Mouse (Mus musculus) testis, postnatal 10 days (tissue): ENCODE results near the gene Gpr45.
"Not testable (repeated sequence)": the region's sequence is repeated elsewhere in the genome, so short reads cannot be mapped to it uniquely, and the experiment has no call there.

Experiments used
- DNase-seq: peaks from one replicate; pipeline ENCODE4 v3.0.0; 2021; ENCODE audit warnings: low spot score

The Gpr45 gene

DNA sequence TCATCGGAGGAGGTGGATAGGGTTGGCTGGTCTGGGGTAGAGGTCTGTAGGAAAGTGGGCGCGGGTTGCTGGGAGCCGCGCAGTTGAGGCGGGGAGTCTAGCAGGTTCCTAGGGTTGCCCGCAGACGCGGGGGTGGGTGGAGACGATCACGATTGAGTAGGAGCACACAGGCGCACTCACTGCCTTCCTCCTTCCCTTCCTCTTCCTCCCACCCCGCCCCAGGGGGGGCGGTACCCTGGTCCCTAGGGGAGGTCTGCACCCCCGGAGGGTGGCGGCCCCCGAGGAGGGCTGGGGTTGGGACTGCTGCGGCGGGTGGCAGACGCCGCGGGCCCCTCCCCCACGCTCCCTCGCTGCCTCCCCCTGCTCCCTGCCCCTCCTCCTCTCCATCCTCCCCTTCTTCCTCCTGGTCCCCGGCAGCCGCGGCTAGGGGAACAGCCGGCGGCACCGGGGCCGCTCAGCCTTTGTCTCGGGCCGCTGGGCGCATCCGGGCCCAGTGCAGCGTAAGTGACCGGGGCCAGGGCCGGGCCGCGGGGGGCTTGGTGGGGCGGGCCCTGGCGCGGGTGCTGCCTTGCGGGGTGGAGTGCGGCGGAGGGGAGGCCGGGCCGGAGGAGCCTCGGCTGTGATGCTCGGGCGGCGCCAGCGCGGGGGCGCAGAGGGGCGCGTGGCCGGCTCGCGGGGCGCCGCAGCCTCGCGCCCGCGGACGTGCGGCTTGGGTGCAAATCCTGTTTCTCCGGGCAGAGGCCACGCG lies at the start of gene Gpr45:
TSS of gene Gpr45 (plus strand) at position 139 of the 748 bp plus-strand sequence.
- DNase-seq = peak; percentile 52

DNA sequence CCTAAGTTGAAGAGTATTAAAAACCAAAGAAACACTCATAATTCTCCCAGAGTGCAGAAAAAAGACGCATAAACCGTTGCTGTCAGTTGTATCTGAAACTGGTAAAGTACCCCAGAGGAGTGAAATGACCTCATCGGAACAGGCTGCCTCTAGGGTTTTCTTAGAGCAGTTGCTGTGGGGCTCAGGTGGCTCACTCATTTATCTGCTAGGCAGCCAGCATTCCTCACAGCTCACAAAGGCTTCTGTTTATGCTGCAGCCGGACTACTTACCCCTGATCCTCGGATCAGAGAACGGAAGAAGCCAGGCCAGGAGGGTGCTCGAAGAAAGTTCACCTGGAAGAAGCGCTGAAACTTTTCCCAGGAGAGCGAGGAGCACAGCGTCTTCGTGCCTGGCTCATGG lies 47.5 kb upstream of the Gpr45 start:
- no peak for DNase-seq

DNA sequence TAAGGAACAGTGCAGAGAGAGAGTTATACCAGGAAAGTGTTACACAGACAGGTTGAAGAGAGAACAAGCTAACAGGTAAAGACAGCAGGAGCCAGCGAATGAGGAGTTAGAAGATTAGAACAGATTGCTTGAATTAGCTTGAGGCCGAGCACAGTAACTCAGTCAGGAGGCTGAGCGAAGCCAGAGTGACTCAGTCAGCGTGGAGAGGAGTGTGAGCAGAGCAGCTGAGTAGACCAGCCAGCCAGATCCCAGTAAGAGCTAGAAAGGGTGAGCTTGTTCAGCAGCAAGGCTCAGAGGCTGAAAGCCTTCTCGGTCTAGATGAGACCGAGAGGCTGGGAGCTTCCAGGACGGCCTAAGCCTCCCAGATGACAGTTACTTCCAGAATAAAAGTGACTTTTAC lies 46.0 kb upstream of the Gpr45 start:
- DNase-seq = no peak

DNA sequence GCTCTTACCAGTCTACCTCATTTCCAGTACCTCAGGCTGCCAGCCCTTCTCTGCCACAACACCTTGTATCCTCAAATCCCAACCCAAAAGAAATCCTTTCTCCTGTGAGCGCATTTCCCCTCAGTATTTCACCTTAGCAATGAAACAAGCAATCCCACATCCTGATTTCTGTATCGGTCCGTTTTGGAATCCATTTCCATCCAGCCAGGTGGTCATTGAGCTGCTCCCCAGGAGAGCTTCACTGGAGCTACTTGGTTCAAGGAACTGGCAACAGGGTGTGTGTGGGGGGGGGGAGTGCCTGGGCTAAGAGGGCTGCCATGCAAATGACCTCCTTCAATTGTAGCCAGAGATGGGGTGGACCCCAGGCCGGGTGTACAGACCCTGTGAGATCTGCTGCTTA lies 45.5 kb upstream of the Gpr45 start:
- DNase-seq = no peak

DNA sequence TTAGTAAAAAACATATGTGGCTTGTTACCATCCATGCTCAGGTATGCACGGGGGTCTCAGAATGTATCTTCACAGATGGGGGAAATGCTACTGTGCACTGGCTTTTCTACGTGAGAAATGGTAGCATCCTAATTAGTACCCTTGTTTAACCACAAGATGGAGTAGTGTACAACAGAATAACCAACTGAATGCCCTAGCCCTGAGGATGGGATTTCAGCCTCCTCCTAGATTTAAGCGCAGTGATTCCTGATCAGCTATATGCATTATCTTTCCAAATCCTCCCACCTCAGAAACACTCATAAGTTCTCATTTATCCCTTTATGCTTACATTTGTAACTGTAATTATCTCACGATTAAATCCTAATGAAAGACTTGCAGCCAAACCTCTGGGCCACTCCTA lies 37.6 kb upstream of the Gpr45 start:
- DNase-seq = no peak

DNA sequence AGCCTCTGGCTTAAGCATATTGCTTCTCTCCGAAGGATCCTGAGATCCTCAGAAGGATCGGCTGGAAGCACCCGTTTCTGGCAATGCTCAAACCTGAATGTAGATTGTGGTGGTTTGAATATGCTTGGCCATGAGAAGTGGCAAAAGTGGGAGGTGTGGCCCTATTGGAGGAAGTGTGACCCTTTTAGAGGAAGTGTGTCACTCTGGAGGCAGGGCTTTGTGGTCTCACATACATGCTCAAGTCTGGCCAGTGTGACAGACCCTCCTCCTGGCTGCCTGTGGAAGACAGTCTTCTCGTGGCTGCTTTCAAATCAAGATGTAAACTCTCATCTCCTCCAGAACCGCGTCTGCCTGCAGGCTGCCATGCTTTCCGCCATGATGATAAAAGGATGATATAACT lies 36.0 kb upstream of the Gpr45 start:
- DNase-seq = no peak

DNA sequence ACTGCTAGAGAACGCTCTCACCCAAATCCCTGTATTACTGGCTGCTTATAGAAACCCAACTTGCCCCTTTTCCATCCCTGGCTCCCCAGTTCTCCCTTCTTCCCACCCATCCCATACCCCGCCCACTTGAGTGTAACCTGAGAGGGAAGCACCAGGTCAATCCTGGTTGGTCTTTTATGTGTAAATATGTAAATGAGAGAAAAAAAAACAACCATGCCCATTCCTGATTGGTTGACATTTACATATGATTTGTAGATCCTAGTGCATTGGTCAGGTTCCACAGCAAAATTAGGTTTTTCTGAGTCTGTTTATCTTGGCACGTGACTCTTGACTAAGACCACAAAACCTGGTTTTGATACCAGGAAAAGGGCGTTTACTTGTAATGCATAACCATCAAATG lies 34.8 kb upstream of the Gpr45 start:
- DNase-seq = no peak

DNA sequence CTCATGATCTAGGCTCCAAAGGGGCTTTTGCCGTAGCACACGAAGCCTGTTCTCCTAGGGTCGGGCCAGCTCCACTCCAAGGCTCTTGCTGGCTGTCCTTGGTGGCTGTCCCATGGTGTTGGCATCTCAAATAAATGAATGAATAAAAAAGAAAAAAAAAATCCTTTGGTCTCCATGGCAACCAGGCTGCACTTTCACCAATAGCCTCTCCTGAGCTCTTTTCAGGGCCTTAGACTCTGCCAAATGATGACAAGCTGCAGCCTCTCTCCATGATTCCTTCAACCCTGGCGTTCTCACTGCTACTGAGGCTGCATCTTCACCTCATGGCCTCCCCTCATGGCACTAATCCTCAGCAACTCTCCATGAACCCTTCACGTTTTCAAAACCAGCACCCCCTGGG lies 28.7 kb upstream of the Gpr45 start:
- DNase-seq = no peak

DNA sequence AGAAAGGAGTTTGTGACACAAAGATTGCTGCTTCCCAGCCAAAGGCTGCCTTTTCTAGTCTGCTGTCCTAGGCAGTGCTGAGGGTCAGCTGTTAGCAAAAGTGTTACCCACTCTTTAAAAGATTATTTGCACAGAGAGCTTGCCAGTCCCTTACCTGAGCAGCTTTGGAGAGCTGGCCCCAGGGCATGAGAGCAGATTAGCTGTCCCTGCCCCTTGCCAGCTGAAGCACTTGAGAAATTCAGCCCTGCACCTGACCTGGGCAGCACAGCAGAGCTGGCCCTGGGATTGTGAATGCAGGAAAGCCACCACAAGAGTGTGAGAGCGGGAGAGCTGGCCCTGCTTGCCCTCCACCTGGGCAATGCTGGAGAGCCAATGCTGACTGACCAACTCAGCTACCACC lies 19.1 kb upstream of the Gpr45 start:
- DNase-seq = no peak

DNA sequence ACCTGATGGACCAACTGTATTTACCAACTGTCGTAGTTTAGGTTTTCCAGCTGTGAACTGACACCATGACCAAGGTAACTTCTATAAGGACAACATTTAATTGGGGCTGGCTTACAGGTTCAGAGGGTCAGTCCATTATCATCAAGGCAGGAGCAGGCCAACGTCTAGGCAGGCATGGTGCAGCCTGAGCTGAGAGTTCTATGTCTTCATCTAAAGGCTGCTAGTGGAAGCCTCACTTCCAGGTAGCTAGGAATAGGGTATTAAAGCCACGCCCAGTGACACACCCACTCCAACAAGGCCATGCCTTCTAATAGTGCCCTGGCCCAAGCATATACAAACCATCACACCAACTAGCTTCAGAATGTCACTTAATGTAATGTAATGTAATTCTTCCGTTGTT lies 4.2 kb upstream of the Gpr45 start:
- no peak for DNase-seq

DNA sequence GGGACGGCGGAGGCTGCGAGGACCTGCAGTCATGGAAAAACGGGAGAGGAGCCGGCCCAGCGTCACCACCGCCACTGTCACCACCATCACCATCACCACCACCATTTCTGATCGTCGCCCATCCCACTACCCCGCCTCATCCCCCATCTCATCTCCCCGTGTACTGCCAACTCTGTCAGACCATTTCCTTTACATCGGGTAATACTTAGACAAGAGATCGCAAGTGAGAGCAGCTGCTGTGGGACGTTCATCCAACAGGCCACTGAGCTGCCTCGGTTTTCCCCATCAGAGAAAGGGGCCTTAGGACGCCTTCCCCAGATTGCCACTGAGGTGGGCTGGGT lies 780 bp downstream of the Gpr45 start:
- no peak for DNase-seq

DNA sequence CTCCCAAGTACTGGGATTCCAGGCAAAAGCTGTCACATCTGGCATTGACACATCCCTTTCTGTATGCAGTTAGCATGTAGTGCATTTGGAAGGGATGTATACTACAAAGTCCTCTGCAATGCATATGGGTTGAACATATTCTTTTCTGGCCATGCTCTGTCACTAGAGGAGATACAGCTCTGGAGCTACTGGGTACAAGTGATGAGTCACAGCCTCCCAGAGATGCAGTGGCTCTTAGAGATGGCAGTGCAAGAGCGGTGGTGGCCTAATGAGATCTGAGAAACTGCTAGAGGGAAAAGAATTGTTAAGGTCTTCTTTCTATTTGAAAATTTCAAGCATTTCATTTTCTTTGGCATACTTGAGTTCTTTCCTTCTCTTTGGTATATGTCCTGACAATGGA lies 4.2 kb downstream of the Gpr45 start:
- DNase-seq = no peak

DNA sequence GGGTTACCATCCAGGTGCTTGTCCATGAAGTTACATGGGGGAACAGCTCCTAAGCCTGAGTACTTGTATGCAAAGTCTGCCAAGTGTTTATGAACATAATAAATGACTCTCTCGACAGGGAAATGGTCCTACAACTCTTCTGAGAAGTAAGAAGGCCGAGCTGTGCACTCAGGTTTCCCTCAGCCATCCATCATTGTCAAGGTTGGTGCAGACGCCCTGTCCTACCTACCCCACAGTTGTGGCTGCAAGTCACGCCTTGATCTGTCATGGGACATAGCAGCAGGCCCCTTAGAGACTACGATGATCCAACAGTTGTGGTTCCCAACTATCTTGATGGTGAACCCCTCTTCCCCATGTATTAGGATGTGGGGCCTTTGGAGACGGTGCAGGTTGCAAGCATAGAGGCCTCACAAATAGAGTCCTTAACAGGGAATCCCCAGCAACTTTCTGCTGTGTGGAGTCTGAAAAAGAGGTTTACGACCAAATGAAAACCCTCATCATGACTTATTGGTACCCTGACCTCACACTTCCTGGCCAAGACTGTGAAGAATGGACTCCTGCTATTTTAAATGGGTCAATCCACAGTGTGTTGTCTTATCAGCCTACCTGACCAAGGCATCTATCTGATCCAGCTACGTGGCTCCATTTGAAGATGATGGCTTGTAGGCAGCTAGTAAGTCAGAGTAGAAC lies 30.6 kb downstream of the Gpr45 start:
- DNase-seq = no peak

DNA sequence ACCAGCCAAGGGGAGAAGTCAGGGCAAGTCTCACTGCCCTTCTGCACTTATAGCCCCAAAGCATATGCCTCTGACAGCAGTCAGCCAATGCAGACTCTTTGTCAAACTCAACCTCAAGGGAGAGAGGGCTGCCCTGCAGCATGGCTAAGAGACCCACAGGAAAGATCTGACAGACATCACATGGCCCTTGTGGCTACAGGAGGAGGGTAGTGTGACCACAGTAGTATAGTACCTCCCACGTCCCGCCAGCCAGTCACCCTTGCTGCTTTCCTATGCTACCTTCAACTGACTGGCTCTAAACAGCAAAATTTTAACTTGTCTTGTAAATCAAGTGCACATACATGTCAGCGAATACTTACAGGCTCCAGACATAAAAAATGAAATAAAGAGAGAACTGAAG lies 31.4 kb downstream of the Gpr45 start:
- no peak for DNase-seq

DNA sequence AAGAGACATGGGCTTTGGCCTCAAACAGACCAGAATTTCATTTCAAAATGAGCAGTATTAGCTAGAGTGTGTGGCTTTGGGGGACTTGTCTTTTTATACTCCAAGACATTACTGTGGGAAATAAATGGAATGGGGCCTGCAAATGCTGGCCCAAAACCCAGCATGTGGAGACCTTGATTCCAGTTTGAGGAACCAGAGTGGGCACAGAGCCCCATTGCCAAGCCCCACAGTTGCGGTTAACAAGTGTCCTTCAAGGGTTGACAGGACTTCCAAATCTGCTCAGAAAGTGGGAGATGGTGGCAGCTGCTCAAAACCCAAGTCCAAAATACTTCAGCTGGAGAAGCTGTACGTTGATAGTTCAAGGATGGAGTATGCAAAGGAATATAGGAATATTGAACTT lies 36.3 kb downstream of the Gpr45 start:
- no peak for DNase-seq

DNA sequence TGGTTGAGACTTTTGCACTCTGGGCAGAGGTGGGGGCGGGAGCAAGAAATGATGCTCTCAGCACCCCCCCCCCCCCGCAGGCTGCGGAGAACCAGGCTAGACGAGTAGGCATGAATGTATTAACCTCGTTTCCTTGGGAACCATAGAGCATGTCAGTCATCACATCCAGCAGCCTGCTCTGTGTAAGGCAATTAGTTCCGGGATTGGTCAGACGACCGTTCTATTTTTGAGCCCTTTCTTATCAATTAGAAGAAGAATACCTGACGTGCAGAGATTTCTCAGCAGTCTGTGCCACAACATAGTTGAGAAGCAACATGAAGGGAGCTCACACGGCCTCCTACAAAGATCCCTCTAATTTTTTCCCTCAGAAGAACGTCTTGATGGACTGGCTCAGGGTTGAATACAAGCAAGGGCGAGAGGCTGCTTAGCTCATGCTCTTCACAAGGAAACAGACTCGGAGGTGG lies 53.4 kb downstream of the Gpr45 start:
- DNase-seq = no peak

DNA sequence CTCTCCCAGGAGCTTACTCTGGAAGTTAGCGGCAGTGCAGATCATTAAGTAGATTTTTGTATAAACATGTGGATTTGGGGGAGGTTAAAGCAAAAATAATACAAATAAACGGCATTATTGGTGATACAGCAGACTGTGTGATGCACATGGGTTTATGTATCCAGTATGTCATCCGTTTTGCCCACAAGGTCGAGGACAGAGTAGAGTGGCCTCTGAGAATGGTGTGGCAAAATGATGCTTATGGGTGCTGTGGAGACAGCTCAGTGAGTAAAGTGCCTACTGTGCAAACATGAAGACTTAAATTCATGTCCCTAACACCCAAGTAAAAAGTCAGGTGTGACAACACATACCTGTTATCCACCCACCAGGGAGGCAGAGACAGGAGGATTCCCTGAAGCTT lies 53.9 kb downstream of the Gpr45 start:
- DNase-seq = no peak

DNA sequence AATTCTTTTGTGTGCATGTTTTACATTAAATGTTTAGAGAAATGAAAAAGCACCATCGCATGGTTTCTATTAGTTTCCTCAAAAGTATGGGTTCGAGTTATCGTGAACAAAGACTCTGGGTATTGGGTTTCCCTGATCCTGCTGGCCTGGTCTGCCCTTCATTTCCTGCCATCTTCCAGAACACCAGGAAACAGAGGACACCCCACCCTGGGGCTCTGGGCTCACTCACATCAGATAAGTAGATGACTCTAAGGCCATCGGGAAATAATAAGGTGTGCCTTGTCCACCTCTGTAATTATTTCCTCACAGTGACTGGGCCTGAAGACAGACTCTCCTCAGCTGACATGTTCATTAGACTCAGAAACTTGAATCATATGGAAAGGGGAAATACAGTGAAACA lies 57.8 kb downstream of the Gpr45 start:
- no peak for DNase-seq

DNA sequence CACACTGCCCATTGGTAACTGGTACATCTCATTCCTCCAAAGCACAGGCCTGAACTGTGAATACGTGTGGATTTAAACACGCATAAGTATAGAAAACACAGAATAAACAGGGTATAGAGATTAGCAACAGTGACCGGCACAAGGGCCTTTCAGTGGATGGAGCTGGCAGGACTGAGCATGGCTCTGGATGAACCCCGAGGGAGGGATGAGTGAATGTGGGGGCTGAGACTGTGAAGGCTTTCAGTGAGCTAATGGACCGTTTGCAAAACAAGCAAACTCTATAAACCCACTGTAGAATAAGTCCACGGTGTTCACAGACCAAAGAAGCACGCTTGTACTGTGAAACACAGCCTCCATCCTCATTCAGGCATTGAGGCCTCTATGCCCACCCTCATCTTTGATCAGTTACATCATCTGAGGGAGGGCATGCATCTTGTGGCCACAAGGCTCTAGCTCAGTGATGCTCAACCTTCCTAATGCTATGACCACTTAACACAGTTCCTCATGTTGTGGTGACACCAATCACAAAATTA lies 62.5 kb downstream of the Gpr45 start:
- DNase-seq = not testable (repeated sequence)

DNA sequence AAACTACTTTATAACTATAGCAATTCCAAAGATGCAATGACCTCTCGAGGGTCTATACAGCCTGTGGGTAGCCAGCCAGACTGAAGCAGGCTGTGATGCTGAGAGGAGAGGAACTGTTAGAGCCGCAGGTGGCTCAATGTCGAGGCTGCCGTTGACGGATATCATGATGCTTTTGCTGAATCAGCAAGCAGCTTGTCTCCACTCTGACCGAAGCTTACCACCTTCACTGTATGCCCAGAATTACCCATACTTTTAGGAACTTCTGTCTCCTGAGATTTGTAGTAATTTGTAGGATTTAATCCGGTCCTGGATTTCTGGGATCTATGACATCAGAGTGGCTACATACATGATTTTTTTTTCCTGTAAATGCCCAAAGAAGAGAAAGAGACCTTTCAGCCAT lies 83.3 kb downstream of the Gpr45 start:
- DNase-seq = no peak

DNA sequence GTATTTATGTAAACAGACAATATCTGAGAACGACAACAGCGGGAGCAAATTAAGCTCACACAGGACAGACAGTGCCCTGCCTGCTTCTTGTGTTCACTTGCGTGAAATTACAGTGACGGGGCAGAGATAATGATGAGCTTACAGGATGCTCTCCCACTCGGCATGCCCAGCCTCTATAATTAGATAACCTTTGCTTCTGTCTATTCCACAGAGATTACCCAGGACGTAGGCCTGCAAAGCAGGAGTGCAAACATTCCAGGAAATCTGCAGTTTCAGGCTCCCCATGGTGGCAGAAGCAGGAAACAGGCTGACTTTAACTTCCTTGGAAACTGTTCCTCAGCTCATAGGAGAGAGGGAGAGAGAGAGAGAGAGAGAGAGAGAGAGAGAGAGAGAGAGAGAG lies 89.6 kb downstream of the Gpr45 start:
- DNase-seq = no peak

DNA sequence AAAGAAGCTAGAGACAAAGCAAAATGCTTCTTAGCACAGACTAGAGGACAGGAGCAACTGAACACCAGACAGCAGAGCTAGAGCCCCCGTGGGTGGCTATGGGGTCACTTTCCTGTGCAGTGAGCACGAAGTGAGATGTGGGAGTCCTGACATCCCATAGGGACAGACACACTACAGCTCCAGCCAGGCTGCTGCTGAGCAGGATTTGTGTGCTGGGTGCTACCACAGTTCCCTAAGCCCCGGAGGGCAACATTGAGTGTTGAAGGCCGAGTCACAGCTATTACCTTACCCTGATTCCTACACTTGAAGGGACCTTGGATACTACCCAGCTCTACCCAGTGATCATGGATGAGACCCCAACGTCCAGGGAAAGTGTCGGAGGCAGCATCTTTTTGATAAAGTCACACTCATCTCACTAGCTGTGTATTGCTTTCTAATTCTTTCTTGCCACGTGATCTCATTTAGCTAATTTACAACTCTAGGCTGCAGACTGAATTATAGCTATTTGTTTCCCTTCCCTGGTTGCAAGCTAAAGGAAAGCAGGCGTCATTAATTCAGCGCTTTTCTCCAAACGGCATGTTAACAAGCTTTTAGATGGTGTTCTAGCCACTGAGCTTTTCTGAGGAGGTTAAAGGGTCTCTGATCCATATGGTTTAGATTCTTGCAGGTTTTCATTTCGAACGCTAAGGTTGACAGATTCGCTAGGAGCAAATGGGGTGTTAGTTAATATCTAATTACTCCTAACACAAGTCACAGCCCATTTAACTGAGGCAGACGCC lies 92.7 kb downstream of the Gpr45 start:
- DNase-seq = no peak

DNA sequence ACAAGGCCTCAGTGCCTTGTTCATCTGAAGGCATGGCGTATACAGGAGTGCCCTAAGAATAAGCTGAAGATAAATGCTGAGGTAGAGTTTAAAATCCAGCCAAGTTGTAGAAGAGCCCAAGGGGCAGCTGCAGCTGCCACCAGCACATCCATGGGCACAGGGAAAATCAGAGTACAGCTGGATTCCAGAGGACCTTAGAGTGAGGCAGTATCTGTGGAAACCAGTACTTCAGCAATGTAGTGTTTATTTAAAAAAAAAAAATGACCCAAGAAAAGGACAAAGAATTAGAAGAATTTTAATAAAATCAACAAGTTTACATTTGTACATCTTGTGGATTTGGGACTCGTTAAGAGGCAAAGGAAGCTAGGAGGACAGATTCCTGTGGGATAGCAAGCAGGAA lies 94.3 kb downstream of the Gpr45 start:
- no peak for DNase-seq
